Mouse (Mus musculus) megakaryocyte, embryonic 14.5 days (primary cell): ENCODE data around the gene Fbxw7.

Experiments used
- FLI1 ChIP-seq: IDR thresholded peaks from 2 replicates; pipeline ENCODE4 v1.6.1; 2012; ENCODE audit warnings: low read length, inconsistent platforms, mixed read lengths
- GATA1 ChIP-seq: IDR thresholded peaks from 3 replicates; pipeline ENCODE4 v1.6.1; 2012; ENCODE audit warnings: mixed read lengths, low read length, inconsistent platforms, borderline replicate concordance

DNA sequence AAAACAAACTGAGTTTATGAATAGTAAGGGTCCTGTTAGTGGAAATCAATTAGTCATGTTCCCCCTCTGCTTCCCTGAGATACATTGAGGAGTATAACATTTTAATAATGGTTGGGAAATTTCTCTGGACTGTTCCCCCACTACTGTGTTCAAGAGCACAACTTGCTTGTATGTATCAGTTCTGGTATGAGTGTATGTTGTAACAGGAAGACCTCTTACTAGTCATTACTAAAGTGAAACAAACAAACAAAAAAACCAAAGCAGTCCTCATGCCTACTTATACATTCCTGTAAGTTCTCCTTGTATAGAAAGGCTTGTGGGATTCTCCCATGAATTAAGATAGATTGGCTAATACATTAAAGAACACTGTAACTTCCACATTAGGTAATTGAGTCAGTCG, 131.3 kb downstream of the Fbxw7 start:
- no peak for TF ChIP-seq GATA1
- no peak for TF ChIP-seq FLI1
